Mouse (Mus musculus): ENCODE results near the gene Rassf8. TPM values are rescaled to one million over a fixed set of nuclear protein-coding genes. Genes with fewer than 3 reads are reported as not detected.

Rassf8 gene
- 10.0 and 12.5 TPM in 2 replicates for polyA plus RNA-seq (2014; fragmentation: Nextera tagmentation; extraction: Ambion mirVana)

DNA sequence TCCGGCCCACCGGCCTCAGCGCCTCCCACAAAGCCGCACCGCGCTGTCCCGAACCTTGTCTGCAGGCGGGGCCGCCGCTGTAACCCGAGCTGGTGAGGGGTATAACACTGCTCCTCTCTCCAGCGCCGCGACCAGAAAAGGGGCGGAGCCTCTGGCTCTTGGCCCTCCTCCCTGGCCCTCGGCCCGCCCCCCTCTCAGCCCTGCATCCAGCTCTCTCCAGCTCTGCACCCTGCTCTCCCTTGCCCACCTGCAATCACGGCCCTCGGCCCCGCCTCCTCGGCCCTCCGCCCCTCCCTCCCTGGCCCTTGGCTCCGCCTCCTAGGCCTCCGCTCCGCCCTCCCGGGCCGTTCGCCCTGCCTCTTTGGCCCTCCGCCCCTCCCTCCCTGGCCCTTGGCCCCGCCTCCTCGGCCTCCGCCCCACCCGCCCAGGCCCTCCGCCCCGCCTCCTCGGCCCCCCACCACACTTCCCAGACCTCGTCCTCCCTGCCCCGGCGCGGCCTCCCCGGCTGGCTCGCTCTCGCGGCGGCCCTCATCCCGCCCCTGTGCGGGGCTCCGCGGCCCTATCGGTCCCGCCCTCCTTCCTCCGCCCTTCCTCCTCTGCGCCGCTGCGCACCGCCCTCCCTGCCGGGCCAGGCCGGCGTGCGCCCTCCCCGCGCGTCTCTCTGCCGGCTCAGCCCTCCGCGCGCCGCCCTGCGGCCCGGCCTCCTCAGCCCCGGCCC, at the start of gene Rassf8:
TSS of gene Rassf8 (plus strand) at position 617 of the 718 bp plus-strand sequence.
- Histone ChIP-seq H3K4me1 (ENCODE audit: control insufficient read depth, insufficient read depth, low read length) (peaks cover 20% of the 10 kb centered on the region), H3K4me3 (ENCODE audit: low read depth, low read length) (peak within 1 kb of the TSS; percentile 82), H3K4me2 (peak within 1 kb of the TSS; percentile 75), H3K36me3 (ENCODE audit: control insufficient read depth, insufficient read depth, low read length) (peaks cover 6% of the 10 kb centered on the region), H3K9ac (ENCODE audit: low read depth, low read length) (peak within 1 kb of the TSS; percentile 92), H3K27me3 (ENCODE audit: control insufficient read depth, insufficient read depth, low read length) (no peaks in the 10 kb centered on the region), H3K27ac (ENCODE audit: low read depth, low read length) (peak within 1 kb of the TSS; percentile 94), H3K9me3 (replicated peaks; ENCODE audit: control insufficient read depth, low read length) (no peaks in the 10 kb centered on the region; the same call in 1 of the 2 replicates)
- peak; percentile 94 for ATAC-seq (replicated peaks; ENCODE audit: insufficient number of reproducible peaks, low FRiP score, low TSS enrichment)
- 2% methylated on average over 41 of the region's 71 CpGs for WGBS (ENCODE audit: insufficient replicate concordance)

DNA sequence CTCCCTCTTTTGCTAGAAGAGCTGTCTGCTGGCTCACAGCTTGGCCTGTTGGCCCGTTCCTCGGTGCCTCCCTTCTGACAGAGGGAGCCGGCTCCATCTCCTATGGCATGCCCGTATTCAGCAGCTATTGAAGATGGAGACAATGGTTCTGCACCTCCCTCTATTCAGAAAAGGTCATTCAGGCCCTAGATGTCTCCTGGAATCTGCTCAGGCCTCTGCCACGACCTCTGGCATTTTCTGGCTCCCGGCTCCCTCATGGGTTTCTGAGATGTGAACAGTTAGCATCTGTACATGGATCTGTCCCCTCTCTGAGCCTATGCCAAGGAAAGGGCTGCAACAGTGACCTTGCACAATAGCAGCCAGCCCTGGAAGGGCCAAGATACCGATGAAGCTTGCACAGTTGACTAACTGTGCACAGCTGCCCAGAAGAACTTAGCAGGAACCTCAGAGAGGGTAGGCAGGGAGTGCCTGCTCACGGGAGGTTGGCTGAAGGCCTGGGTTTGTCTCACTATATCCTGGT, 45.5 kb upstream of the Rassf8 start:
- Histone ChIP-seq H3K4me2 (no peak overlapping the region), H3K36me3 (ENCODE audit: control insufficient read depth, insufficient read depth, low read length) (no peaks in the 10 kb centered on the region), H3K4me3 (ENCODE audit: low read depth, low read length) (no peak overlapping the region), H3K27ac (ENCODE audit: low read depth, low read length) (no peak overlapping the region), H3K9me3 (replicated peaks; ENCODE audit: control insufficient read depth, low read length) (no peaks in the 10 kb centered on the region), H3K27me3 (ENCODE audit: control insufficient read depth, insufficient read depth, low read length) (no peaks in the 10 kb centered on the region), H3K9ac (ENCODE audit: low read depth, low read length) (no peak overlapping the region), H3K4me1 (ENCODE audit: control insufficient read depth, insufficient read depth, low read length) (no peaks in the 10 kb centered on the region)
- WGBS (ENCODE audit: insufficient replicate concordance): 65% methylated on average over 8 of the region's 8 CpGs
- no peak for ATAC-seq (replicated peaks; ENCODE audit: insufficient number of reproducible peaks, low FRiP score, low TSS enrichment)

DNA sequence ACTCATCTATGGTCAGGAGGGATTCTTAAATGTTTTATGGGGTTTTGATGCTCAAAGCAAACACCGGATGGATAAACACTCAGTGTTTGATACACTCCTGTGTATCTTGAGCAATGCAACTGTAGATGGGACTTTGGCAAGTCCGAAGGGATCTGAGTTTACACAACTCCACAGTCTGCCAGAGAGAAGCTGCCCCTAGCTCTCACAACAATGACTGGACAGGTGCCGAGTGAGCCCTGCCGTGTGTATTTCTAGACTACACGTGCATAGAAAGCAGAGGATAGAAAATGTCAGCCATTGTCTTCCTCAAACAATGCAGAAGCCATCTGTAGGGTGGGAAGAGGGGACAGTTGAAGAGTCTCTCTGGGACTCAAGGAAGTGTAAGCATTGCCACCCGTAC, 42.9 kb upstream of the Rassf8 start:
- Histone ChIP-seq H3K4me3 (ENCODE audit: low read depth, low read length) (no peak overlapping the region), H3K9me3 (replicated peaks; ENCODE audit: control insufficient read depth, low read length) (no peaks in the 10 kb centered on the region), H3K36me3 (ENCODE audit: control insufficient read depth, insufficient read depth, low read length) (no peaks in the 10 kb centered on the region), H3K27me3 (ENCODE audit: control insufficient read depth, insufficient read depth, low read length) (no peaks in the 10 kb centered on the region), H3K9ac (ENCODE audit: low read depth, low read length) (no peak overlapping the region), H3K27ac (ENCODE audit: low read depth, low read length) (no peak overlapping the region), H3K4me2 (no peak overlapping the region), H3K4me1 (ENCODE audit: control insufficient read depth, insufficient read depth, low read length) (peaks cover 3% of the 10 kb centered on the region; the same call in 1 of the 2 replicates)
- WGBS (ENCODE audit: insufficient replicate concordance): 81% methylated on average over 6 of the region's 6 CpGs
- ATAC-seq (replicated peaks; ENCODE audit: insufficient number of reproducible peaks, low FRiP score, low TSS enrichment): no peak

GRCm38 (mm10) chr6:145709956-145710720, 36.4 kb upstream of the Rassf8 start:
- peaks cover 7% of the 10 kb centered on the region for H3K4me1 ChIP-seq (ENCODE audit: control insufficient read depth, insufficient read depth, low read length)
- no peaks in the 10 kb centered on the region for H3K27me3 ChIP-seq (ENCODE audit: control insufficient read depth, insufficient read depth, low read length)
- no peak overlapping the region for H3K9ac ChIP-seq (ENCODE audit: low read depth, low read length)
- H3K4me2 ChIP-seq: no peak overlapping the region
- no peak overlapping the region for H3K4me3 ChIP-seq (ENCODE audit: low read depth, low read length)
- ATAC-seq (replicated peaks; ENCODE audit: insufficient number of reproducible peaks, low FRiP score, low TSS enrichment): no peak
- 87% methylated on average over 18 of the region's 18 CpGs for WGBS (ENCODE audit: insufficient replicate concordance)
- no peaks in the 10 kb centered on the region for H3K36me3 ChIP-seq (ENCODE audit: control insufficient read depth, insufficient read depth, low read length)
- no peak overlapping the region for H3K27ac ChIP-seq (ENCODE audit: low read depth, low read length)
- no peaks in the 10 kb centered on the region for H3K9me3 ChIP-seq (replicated peaks; ENCODE audit: control insufficient read depth, low read length)

DNA sequence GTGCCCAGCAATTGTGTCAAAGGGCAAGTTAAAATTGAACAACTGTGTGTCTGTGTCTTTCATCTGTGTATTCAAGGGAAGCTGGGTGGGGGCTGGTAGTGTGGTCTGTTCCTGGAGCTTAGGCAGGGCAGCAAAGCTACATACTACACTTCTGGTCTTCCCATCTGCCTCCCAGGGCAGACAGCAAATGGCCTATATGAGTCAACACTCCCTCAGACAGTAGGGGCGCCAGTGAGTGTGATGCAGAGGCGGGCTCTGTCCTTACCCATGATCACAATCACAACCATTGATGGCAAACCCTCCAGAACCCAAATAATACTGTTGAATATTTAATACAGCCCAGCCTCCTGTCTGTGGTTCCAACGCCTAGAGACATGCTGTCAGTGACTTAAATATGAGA, 35.8 kb upstream of the Rassf8 start:
- H3K27ac ChIP-seq (ENCODE audit: low read depth, low read length): no peak overlapping the region
- no peak for ATAC-seq (replicated peaks; ENCODE audit: insufficient number of reproducible peaks, low FRiP score, low TSS enrichment)
- H3K9ac ChIP-seq (ENCODE audit: low read depth, low read length): no peak overlapping the region

DNA sequence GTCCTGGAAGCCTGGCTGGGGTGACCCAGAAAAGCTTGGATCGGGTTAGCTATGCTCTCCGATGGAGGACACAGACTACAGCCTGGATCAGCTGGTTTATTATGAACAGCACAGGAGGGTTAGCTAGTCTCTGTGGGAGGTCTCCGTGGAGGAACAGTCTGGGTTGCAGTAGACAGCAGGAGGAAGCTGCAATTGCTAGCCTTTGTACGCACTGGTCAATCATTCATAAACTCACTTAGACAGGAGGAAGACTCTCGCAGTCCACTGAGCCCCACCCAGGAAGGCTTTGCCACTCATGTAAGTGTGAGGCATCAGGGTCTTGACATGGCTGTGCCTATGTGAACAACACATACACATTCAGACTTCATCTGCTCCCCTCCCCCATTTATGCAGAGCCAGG, 35.2 kb upstream of the Rassf8 start:
- no peaks in the 10 kb centered on the region for H3K9me3 ChIP-seq (replicated peaks; ENCODE audit: control insufficient read depth, low read length)
- WGBS (ENCODE audit: insufficient replicate concordance): 83% methylated on average over 5 of the region's 5 CpGs
- H3K27me3 ChIP-seq (ENCODE audit: control insufficient read depth, insufficient read depth, low read length): no peaks in the 10 kb centered on the region
- H3K4me3 ChIP-seq (ENCODE audit: low read depth, low read length): no peak overlapping the region
- peaks cover 7% of the 10 kb centered on the region for H3K4me1 ChIP-seq (ENCODE audit: control insufficient read depth, insufficient read depth, low read length)
- no peak overlapping the region for H3K27ac ChIP-seq (ENCODE audit: low read depth, low read length)
- no peak for ATAC-seq (replicated peaks; ENCODE audit: insufficient number of reproducible peaks, low FRiP score, low TSS enrichment)
- H3K4me2 ChIP-seq: no peak overlapping the region
- H3K9ac ChIP-seq (ENCODE audit: low read depth, low read length): no peak overlapping the region
- no peaks in the 10 kb centered on the region for H3K36me3 ChIP-seq (ENCODE audit: control insufficient read depth, insufficient read depth, low read length)

More for the DNA sequence above, 35.8 kb upstream of the Rassf8 start:
- no peak overlapping the region for H3K4me3 ChIP-seq (ENCODE audit: low read depth, low read length)
- H3K4me1 ChIP-seq (ENCODE audit: control insufficient read depth, insufficient read depth, low read length): peaks cover 7% of the 10 kb centered on the region
- H3K9me3 ChIP-seq (replicated peaks; ENCODE audit: control insufficient read depth, low read length): no peaks in the 10 kb centered on the region
- H3K4me2 ChIP-seq: no peak overlapping the region
- no peaks in the 10 kb centered on the region for H3K27me3 ChIP-seq (ENCODE audit: control insufficient read depth, insufficient read depth, low read length)
- 85% methylated on average over 3 of the region's 3 CpGs for WGBS (ENCODE audit: insufficient replicate concordance)
- H3K36me3 ChIP-seq (ENCODE audit: control insufficient read depth, insufficient read depth, low read length): no peaks in the 10 kb centered on the region

DNA sequence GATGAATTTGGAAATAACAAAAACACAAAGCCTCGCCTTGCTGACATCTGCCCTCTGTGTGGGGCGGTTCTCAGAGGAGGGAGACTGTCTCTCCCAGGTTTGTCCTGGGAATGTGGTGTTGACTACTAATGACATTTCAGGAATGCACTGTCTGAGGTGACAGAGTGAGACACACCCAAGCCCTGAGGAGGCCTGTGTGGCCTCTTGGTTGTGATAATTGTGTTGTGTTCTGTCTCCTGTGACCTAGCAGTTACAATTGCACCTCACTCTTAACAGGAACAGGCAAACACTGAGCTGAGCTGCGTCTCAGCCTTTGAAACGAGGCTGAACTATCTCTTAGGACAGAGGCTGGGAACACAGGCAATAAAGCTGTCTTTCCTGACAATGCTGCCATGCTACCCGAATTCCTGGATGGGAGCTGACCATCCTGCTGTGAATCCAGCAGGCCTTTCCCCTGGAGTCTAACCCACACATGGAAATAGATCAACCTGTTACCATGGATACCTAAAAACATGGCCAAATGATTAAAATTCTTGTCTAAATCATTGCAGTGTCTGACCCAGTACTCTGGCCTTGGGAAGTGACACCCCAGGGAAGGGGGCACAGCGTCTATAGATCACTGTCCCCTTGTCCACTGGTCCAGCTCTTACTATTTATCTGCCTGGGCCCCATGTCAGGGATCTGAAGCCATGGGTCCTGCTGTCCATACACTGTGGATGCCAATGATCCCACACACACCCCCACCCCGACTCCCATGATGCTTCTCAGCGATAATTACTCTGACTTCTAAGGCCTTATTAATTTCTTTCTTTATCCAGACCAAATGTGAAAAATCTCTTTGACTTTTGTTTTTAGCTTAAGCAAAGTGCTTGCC, 33.1 kb upstream of the Rassf8 start:
- ATAC-seq (replicated peaks; ENCODE audit: insufficient number of reproducible peaks, low FRiP score, low TSS enrichment): no peak
- Histone ChIP-seq H3K4me1 (ENCODE audit: control insufficient read depth, insufficient read depth, low read length) (peaks cover 4% of the 10 kb centered on the region; the same call in 1 of the 2 replicates), H3K4me3 (ENCODE audit: low read depth, low read length) (no peak overlapping the region), H3K9ac (ENCODE audit: low read depth, low read length) (no peak overlapping the region), H3K4me2 (no peak overlapping the region), H3K27ac (ENCODE audit: low read depth, low read length) (no peak overlapping the region; the same call in 1 of the 2 replicates), H3K36me3 (ENCODE audit: control insufficient read depth, insufficient read depth, low read length) (no peaks in the 10 kb centered on the region), H3K27me3 (ENCODE audit: control insufficient read depth, insufficient read depth, low read length) (no peaks in the 10 kb centered on the region), H3K9me3 (replicated peaks; ENCODE audit: control insufficient read depth, low read length) (no peaks in the 10 kb centered on the region)
- 52% methylated on average over 8 of the region's 8 CpGs for WGBS (ENCODE audit: insufficient replicate concordance)

GRCm38 (mm10) chr6:145714131-145714530, 32.4 kb upstream of the Rassf8 start:
- WGBS (ENCODE audit: insufficient replicate concordance): 78% methylated on average over 1 of the region's 1 CpGs

More at GRCm38 (mm10) chr6:145714131-145714530, 32.4 kb upstream of the Rassf8 start:
- Histone ChIP-seq H3K4me1 (ENCODE audit: control insufficient read depth, insufficient read depth, low read length) (peaks cover 4% of the 10 kb centered on the region; the same call in 1 of the 2 replicates), H3K9me3 (replicated peaks; ENCODE audit: control insufficient read depth, low read length) (no peaks in the 10 kb centered on the region), H3K9ac (ENCODE audit: low read depth, low read length) (no peak overlapping the region), H3K4me3 (ENCODE audit: low read depth, low read length) (no peak overlapping the region), H3K36me3 (ENCODE audit: control insufficient read depth, insufficient read depth, low read length) (no peaks in the 10 kb centered on the region), H3K4me2 (no peak overlapping the region), H3K27ac (ENCODE audit: low read depth, low read length) (no peak overlapping the region), H3K27me3 (ENCODE audit: control insufficient read depth, insufficient read depth, low read length) (no peaks in the 10 kb centered on the region)
- no peak for ATAC-seq (replicated peaks; ENCODE audit: insufficient number of reproducible peaks, low FRiP score, low TSS enrichment)

All from heart, embryonic 11.5 days (tissue).